Mouse (Mus musculus) layer of hippocampus, postnatal 10 days (tissue): ENCODE measurements around the gene Smim8. TPM values are rescaled to one million over a fixed set of nuclear protein-coding genes. Genes with fewer than 3 reads are reported as not detected.
"Not testable (repeated sequence)": the region's sequence is repeated elsewhere in the genome, so short reads cannot be mapped to it uniquely, and the experiment has no call there.

Experiments
- DNase-seq, 2 experiments: peaks; one replicate each; pipeline ENCODE4 v3.0.0; 2021; ENCODE audit warnings: low spot score in 2 of 2
- long read RNA-seq: library from polyadenylated mRNA; stranded (forward); transcript quantifications from one replicate; pipeline ENCODE4 v2.0.0, GENCODE M21; 2023
- total RNA-seq, 2 experiments: library from RNA; stranded (reverse); gene quantifications; 2 replicates each; pipeline ENCODE4 v1.2.3; 2021

Smim8 gene
- total RNA-seq = 10 to 100 TPM; 20.8 to 27.3 TPM
- long read RNA-seq, transcript Smim8-201 (3 exons, 786 nt) = major isoform, 27 of 54 reads
- long read RNA-seq, transcript Smim8-205 (3 exons, 782 nt) = minor isoform, 9 of 54 reads
- long read RNA-seq, partial matches to known transcripts = 13 of 54 reads
- long read RNA-seq, other reads (novel, unspliced or antisense) = 1 of 54 reads

DNA sequence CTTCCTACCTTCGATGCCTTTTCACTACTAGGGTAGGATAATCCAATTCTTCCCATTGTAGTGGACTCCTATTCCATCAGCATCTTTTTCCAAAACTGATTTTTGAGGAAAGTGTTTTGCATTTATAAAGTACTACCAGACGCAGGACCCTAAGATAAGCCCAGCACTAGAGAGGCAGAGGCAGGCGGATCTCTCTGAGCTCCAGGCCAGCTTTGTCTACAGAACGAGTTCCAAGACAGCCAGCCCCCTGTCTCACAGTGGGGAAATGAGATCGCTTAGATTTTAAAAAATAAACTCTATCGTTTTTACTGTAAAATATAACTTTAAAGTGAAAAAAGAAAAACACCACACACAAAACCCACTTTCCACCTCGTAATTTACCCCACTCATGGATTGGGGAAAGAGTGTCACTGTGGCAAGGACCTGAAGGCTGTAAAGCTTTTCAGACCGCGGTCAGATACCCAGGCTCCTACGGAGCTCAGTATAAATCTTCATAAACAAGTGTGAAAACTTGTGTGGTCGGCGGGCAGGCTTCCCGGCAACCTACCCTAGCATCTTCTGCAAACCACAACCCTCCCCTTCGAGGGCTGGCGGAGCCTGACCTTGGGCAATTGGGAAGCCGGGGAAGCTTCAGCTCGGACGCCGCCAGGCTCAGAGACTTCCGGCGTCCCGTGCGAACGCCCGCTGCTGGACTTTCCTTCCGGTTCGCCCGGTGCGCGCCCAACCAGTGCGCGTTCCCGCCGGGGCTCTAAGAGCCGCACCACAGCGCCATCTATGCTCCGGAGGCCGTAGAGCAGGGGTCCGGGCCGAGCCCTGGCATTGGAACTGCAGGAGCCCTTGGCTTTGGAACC, at the start of gene Smim8:
Gene Smim8, minus strand, starts transcription at position 747 of the 851 bp plus-strand sequence.
- DNase-seq = peak; percentile 93 to 95

DNA sequence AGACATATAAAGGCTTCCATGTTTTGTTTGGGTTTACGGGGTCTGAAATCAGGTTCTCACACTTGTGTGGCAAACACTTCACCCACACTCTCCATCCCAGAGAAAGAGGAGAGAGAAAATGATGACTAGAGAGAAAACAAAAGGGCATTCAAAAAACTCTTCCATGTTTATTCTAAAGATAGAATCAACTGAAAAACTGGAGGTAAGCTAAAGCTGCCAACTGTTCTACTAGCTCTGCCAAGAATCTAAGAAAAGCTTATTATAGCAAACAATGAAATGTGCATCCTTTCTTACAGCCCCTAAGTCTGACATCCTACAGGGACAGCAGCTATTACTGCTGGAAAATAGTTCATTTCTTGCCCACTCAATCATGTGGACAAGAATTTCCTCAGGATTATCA, 45.7 kb upstream of the Smim8 start:
- no peak for DNase-seq

DNA sequence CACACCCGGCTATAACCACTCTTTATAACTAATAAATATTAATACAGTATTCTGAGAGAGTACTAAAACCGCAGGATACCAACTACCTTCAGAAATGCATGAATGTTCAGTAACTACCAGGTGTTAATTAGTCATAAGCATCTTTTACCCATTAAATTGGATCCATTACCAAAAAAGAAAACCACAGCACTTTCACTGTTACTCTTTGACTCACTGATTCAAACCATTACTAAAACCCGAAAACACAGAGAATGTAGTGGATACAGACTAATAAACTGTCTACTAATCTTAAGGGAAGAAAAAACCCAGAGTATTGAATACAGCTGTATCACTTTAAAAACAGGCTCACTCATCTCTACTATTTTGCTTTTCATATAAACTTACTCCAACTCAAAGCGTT, 41.7 kb upstream of the Smim8 start:
- DNase-seq = no peak

DNA sequence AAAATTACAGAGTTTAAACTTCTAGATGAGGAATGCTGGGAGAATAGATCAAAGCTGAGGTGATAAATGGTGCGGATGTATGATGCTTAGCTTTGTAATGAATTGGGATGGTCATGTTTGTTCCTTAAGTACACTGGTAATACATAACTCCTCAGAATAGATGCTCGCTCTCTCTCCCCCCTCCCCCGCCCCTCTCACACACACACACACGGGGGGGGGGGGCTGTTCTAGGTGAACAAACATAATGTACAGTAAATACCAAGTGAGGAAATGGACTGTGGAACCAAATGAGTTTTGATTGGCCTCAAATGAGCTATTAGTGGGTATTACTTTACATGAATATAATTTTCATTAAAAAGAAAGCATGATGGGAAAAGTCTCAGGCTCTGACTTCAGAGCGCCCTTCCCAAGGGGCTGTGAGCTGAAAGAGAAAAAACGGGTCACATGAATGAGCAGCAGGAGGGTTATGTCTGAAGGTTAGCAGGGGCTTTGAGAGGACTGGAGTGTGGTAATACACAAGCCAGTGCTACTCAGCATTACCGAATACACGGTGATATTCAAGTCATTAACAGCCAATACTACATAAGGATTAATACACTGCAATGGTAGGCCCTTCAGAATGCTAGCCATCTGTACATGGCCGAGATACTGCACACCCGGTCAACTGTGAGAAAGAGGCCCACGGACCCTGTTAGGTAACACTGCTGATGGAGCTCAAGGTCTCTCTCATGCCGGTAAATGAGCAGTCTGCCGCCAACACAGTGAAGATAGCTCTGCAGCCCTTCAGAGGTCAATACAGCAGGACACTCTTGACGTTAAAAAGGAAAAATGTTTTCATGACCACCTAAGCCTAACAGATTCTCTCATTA, 23.2 kb upstream of the Smim8 start:
- no peak for DNase-seq

DNA sequence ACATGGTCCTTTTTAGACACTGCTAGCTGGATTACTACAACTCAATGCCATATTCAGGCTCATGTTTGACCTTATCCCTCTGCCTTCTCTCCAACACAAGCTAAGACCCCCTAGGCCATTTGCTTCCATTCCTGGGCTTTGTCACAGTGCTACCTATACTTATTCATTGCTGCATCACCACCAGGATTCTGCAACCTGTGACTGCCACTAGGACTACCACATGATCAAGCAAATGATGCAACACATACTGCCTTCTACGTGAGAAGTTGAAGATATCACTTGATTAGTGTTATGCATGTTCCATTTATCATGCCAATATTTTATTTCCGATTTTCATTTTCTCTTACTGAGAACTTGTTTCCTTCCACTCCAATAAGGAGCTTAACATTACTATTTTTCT, 19.8 kb upstream of the Smim8 start:
- DNase-seq = no peak

DNA sequence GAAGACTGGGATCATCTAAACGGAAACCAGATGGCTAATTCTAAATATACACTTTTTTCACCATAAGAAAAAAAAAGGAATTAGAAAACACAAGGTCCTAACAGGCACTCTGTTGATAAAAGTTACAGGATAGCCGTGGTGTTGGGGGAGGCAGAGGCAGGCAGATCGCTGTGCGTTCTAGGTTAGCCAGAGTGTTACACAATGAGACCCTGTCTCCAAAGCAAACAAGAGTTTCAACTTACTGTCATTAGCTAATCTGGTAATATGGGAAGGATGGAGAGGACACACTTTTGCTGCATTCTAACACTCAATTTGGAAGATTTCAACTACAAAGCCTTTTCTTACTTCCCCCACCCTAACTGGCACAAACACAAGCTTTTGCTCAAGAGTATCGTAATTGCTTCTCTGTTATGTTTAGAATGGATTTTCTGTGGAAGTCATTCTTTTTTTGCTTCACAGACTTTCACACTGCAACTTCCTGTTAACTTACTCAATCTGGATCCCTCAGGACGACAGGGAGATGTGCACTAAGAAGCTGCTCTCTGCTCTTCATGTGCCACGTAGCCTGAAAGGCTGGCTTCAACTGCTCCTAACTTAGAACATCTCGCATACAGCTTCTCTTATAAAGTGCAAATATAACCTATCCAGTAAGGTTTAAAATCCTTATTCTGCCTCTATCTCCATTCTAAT, 19.2 kb upstream of the Smim8 start:
- no peak for DNase-seq

DNA sequence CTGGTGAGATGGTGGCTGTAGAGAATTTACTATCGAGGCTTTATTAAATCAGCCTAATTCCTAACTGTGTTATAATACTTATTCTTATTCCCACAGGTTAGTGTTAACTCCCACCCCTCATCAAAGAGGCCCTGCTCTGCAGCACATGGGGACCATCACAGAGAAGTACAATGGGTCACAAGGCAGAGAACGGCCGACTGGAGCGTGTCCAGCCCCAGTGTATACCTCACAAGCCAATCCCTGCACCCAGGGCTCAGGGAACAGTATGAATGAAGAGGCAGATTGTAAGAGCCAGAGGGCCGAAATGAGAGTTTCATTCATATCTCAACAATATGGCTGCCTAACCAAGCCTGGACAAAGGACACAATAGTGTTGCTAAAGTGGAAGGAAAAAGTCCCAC, 18.1 kb upstream of the Smim8 start:
- no peak for DNase-seq

DNA sequence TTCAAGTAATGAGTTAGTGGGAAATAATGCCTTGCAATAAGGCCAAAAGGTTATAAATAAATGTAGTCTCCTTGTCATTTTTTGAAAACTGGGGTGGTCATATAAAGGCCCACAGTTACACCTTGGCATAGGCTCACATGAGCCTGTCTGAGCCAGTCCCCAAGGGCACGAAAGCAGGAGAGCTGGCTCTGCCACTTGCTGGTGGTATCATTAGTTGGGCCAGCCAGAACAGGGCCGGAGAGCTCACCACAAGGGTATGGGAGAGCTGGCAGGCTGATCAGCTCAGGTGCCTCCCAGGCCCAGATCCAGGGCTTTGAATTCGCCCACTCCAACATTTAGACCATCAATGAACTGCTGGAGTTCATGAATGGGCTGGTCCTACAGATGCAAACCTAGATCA, 8.3 kb upstream of the Smim8 start:
- DNase-seq = no peak

DNA sequence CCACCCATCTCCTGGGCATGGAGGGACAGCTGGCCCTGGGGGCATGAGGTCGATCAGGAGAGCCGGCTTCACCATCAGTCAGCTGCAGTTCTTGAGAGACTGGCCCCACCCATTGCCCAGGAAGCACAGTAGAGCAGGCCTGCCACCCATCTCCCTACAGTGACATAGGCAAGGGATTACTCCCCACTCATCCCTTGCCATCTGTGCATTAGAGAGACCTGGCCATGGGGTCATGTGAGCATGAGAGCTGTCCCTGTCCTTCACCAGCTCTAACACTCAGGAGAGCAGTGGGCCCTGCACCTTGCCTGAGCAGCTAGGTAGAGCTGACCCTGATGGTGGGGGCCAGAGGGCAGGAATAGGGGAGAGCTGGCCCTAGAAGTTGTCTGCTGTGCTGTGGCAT, 7.4 kb upstream of the Smim8 start:
- DNase-seq = no peak

DNA sequence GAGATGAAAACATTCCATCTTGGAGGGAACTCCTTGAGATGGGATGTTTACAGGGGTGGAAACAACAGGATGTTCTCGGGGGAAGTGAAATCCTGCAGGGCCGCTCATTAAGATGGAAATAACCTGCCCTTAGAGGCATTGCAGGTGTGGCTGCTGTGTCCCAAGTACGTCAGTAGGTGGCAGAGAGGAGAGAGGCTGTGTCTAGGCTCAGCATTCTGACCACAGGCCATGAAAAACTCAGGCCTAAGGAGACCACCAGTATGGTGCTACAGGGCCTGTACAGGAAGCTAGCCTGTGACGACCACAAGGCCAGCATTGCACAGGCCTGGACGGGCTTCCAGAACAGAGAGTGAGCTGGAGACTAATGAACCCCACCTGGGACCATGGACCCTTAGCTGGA, 6.6 kb upstream of the Smim8 start:
- DNase-seq = no peak

DNA sequence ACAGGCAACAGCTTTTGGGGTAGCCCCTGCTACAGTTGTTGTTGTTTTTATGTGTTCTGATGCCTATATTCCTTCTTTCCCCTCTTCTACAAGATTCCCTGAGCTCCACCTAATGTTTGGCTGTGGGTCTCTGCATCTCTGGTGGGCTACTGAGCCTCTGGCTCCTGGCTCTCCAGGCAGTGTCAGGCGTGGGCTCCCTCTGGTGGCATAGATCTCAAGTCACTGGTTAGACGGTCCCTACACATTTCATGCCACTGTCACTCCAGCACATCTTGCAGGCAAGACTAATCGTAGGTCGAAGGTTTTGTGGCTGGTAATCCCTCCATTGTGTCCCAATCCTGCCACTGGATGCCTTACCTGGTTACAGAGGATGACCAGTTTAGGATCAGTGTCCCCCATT, 4.5 kb upstream of the Smim8 start:
- no peak for DNase-seq

DNA sequence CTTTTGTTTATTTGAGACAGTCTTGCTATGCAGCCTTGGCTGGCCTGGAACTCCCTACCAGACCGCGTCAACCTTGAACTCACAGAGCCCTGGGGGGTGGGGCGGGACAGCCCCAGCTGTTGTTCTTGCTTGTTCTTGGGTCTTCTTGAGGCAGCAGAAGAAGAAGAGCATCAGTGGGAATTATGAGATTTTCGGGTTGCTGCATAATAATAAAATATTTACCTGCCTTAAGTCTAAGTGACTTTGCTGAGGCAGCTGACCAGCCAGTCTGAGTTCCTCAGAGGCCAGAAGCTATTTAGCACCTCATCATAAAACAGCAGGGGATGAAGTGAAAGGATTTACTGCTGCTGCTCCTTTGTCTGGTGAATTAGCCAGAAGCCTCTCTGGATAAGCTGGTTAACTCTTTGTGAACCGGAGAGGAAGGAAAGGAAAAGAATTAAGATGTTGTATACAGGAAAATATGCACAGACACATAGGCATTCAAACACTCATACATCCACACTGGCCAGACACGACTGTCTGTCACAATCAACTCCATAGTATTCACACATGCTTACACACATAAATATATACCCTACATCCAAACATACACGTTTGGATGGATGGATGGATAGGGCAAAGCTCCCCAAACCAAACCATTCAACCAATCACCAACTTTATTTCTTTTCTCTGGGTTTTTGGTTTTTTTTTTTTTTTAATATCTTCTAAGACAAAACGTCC, 6.4 kb downstream of the Smim8 start:
- no peak for DNase-seq

DNA sequence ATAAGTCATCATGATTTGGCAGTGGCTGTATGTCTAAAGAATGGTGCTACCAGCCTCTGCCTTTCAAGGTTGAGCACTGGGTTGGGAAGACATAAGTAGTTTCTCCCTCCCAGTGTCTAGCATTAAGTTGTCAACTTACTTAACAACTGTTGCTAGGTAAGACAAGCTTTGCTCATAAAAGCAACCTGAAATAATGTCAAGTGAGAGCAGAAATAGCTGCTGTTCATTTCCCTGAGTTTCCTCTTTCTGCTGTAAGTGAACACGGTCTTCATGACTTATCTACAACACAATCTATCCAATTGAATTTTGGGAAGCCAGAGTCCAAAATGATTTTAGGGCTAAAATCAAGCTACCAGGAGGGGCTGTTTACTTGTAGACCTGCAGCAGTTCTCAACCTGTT, 22.1 kb downstream of the Smim8 start, which contains the start of gene Gm136:
Gene Gm136, minus strand, starts transcription at position 101 of the 400 bp plus-strand sequence.
- DNase-seq = no peak

DNA sequence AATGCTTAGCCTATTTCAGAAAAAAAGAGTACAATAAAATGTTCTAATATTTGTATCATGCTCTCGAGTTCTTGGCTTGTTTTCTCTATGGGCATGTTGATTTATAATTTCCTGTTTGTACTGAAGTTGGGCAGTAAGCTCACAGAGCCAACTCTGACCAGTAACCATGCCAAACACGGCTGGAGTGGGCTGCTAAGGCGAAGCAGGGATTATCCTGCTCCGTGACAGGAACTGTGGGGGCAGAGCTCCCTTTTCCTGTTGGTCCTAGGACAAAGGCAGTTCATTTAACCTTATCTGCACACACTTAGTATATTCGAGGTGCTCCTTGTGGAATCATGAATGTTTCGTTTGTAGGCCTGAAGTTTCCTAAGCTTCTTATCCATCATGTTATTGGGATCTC, 29.0 kb downstream of the Smim8 start:
- no peak for DNase-seq

DNA sequence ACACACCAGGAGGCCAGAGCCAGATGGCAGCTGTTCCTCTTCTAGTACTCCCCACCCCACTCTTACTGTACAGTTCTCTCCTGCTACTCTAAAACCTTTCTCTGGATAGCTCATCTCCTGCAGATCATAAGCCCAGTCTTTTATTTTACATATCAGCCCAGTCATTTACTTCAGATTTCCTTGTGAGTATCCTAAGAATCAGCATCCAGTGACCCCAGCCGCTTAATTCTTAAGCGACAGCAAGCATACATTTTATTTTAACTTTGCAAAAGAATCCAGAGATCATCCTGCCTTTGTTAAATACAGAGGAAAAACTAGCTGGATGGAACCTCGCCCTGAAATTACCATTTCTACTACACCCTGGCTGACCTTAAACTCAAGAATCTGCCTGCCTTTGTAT, 43.8 kb downstream of the Smim8 start:
- no peak for DNase-seq

DNA sequence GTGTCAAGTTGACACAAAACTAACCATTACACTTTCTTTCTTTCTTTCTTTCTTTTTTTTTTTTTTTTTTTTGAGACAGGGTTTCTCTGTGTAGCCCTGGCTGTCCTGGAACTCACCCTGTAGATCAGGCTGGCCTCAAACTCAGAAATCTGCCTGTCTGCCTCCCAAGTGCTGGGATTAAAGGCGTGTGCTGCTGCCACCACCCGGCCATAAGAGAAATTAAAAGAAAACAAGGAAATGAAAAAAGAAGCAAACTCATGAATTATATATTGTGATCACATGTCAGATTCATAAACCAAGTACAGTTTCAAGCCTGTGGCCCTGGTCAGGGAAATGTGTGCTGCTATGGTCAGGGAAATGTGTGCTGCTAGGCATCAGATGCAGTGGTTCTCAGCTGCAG, 44.8 kb downstream of the Smim8 start:
- DNase-seq = not testable (repeated sequence)

DNA sequence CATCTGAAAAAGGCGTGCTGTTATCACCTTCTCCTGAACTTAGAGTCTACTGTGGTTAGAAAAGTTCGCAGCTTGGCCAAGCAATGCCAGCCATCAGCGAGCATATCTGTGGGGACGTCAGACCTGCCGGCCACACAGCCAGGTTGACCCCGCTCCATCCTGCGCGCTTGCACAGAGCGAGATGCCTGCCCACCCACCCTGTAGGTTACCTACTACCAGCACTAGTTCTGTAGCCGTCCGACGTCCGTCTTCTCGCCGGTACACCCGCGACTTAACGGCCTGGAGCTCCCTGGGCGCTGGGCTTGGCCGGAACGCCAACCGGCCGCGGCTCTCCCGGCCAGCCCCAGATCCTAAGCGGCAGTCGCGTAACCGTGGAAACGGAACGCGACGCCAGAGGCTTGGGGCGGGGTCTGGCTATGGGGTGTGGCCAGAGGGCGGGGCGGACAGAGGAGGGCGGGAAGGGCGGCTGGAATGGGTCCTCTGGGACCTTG, 48.3 kb downstream of the Smim8 start, which contains the start of gene Cfap206:
Gene Cfap206, minus strand, starts transcription at position 356 of the 491 bp plus-strand sequence.
- peak; percentile 39 to 46 for DNase-seq

DNA sequence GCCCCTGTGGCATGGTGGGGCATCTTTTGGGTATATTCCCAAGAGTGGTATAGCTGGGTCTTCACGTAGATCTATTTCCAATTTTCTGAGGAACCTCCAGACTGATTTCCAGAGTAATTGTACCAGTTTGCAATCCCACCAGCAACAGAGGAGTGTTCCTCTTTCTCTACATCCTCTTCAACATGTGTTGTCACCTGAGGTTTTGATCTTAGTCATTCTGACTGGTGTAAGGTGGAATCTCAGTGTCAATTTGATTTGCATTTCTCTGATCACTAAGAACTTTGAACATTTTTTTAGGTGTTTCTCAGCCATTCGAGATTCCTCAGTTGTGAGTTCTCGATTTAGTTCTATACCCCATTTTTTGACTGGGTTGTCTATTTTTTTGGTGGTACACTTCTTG, 52.5 kb downstream of the Smim8 start:
- DNase-seq = not testable (repeated sequence)

DNA sequence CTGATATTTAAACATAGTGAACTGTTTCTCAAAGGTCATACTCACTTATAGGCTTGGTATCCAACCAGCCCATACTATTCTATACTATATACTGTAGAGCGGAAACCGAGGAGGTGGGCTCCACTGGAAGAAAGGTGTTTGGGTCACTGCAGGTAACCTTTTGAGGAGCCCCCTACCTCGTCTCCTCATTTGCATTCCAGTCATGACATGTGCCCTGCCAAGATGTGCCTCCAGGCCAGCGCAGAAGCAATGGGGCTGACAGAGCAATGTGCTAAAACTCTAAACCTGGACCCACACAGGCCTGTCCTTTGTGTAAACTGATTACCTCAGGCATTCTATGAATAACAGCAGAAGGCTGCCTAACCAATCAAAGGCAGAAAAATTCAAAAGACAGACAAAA, 53.9 kb downstream of the Smim8 start:
- no peak for DNase-seq

DNA sequence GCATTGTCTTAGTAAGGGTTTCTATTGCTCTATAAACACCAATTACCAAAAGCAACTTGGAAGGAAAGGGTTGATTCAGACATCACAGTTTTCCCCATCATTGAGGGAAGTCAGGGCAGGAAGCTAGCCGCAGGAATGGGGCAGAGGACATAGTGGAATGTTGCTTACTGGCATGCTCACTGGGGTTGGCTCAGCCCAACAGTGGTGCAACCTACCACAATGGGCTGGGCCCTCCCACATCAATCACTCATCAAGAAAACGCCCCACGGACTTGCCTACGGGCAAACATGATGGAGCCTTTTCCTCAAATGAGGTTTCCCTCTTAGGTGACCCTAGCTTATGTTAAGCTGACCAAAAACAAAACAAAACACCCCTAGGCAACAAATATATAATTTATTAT, 55.0 kb downstream of the Smim8 start:
- DNase-seq = no peak
